Comparison of ENCODE assay signal across 8 mouse cellular contexts in the genomic region with DNA sequence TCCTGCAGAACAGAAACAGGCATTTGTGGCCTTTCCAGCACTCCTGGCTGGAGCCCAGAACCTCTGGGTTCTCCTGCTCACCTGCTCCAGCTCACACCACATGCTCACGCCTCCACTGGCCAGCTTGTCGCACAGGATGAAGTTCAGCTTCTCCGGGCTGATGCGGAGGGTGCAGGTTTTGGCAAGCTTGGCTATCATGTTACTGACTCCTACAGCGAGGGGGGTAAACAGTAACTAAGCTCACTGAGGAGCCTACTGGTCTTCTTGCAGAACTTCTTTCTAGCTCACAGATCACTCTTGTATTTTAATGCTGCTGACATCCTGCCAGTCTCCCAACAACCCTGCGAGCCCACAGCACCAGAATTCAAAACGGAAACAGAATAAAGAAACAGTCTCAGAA. TPM values are rescaled to one million over a fixed set of nuclear protein-coding genes. Genes with fewer than 3 reads are reported as not detected.
DNase-seq lines count a peak whose midpoint lies in the region; ATAC-seq and TF ChIP-seq lines count a peak whose summit lies in the region.

No protein-coding gene starts in this region.

- intact Hi-C loops in left cerebral cortex, adult 2 months (cut with DNase I), result loop anchor here (2.0 kb wide), 1 partner anchor 118 kb away; no protein-coding TSS in a partner anchor
- intact Hi-C loops in left cerebral cortex, postnatal 25 days (cut with DNase I), result loop anchor here (5.0 kb wide), 1 partner anchor 107 kb away; a partner anchor contains a TSS

- peak overlapping the region; percentile 87 for H3K27ac ChIP-seq in left cerebral cortex, adult 2 months
- H3K27ac ChIP-seq in embryonic facial prominence, embryonic 14.5 days (replicated peaks; ENCODE audit: low read depth, low read length), result peak overlapping the region; percentile 93
- peak overlapping the region; percentile 76 for H3K27ac ChIP-seq in hindbrain, embryonic 11.5 days (ENCODE audit: low read depth, low read length)
- peak overlapping the region; percentile 97 for H3K27ac ChIP-seq in limb, embryonic 10.5 days
- H3K27ac ChIP-seq in midbrain, embryonic 13.5 days, result peak overlapping the region; percentile 72

- H3K27me3 ChIP-seq in embryonic facial prominence, embryonic 14.5 days (replicated peaks; ENCODE audit: control insufficient read depth, insufficient read depth, low read length), result no peaks in the 10 kb centered on the region
- no peaks in the 10 kb centered on the region for H3K27me3 ChIP-seq in hindbrain, embryonic 11.5 days (ENCODE audit: control insufficient read depth, insufficient read depth, low read length)
- H3K27me3 ChIP-seq in limb, embryonic 10.5 days (ENCODE audit: low read depth, poor library complexity, severe bottlenecking), result no peaks in the 10 kb centered on the region
- no peaks in the 10 kb centered on the region for H3K27me3 ChIP-seq in midbrain, embryonic 13.5 days

- H3K9me3 ChIP-seq in embryonic facial prominence, embryonic 14.5 days (ENCODE audit: control insufficient read depth, low read length), result no peaks in the 10 kb centered on the region
- no peaks in the 10 kb centered on the region for H3K9me3 ChIP-seq in hindbrain, embryonic 11.5 days (ENCODE audit: control insufficient read depth, low read length)
- no peaks in the 10 kb centered on the region for H3K9me3 ChIP-seq in limb, embryonic 10.5 days (replicated peaks)
- H3K9me3 ChIP-seq in midbrain, embryonic 13.5 days, result no peaks in the 10 kb centered on the region

- H3K4me3 ChIP-seq in left cerebral cortex, adult 2 months, result peak overlapping the region; percentile 72
- H3K4me3 ChIP-seq in embryonic facial prominence, embryonic 14.5 days (ENCODE audit: low read depth, low read length), result peak overlapping the region; percentile 73
- H3K4me3 ChIP-seq in hindbrain, embryonic 11.5 days (ENCODE audit: low read depth, low read length), result peak overlapping the region; percentile 64
- H3K4me3 ChIP-seq in limb, embryonic 10.5 days, result peak overlapping the region; percentile 78
- peak overlapping the region; percentile 74 for H3K4me3 ChIP-seq in midbrain, embryonic 13.5 days (replicated peaks)

- H3K4me1 ChIP-seq in embryonic facial prominence, embryonic 14.5 days (ENCODE audit: control insufficient read depth, insufficient read depth, low read length), result peaks cover 8% of the 10 kb centered on the region
- H3K4me1 ChIP-seq in hindbrain, embryonic 11.5 days (replicated peaks; ENCODE audit: control insufficient read depth, insufficient read depth, low read length), result no peaks in the 10 kb centered on the region
- H3K4me1 ChIP-seq in limb, embryonic 10.5 days, result peaks cover 14% of the 10 kb centered on the region
- H3K4me1 ChIP-seq in midbrain, embryonic 13.5 days (replicated peaks), result peaks cover 17% of the 10 kb centered on the region

- peak overlapping the region; percentile 89 for H3K9ac ChIP-seq in embryonic facial prominence, embryonic 14.5 days (ENCODE audit: low read depth, low read length)
- H3K9ac ChIP-seq in hindbrain, embryonic 11.5 days (ENCODE audit: low read depth, low read length), result peak overlapping the region; percentile 76
- peak overlapping the region; percentile 80 for H3K9ac ChIP-seq in midbrain, embryonic 13.5 days (replicated peaks)

- peak in 1 of 2 experiments; percentile 33 for DNase-seq in left cerebral cortex, adult 2 months (ENCODE audit: extremely low spot score in 1 of 2, low spot score in 2 of 2)
- DNase-seq in left cerebral cortex, postnatal 25 days (ENCODE audit: low spot score in 2 of 2), result no peak
- DNase-seq in WW6 (ENCODE audit: low read depth, low spot score), result peak; percentile 22
- DNase-seq in embryonic facial prominence, embryonic 14.5 days (ENCODE audit: low spot score), result peak; percentile 72
- no peak for DNase-seq in hindbrain, embryonic 11.5 days (ENCODE audit: low spot score)
- DNase-seq in limb, embryonic 10.5 days (ENCODE audit: low spot score), result no peak
- DNase-seq in frontal cortex, postnatal 14 days (ENCODE audit: low spot score in 2 of 2), result no peak

- no peak for TF ChIP-seq CTCF in left cerebral cortex, adult 2 months (IDR thresholded peaks at IDR 0.05)

- peaks cover 23% of the 10 kb centered on the region for H3K36me3 ChIP-seq in embryonic facial prominence, embryonic 14.5 days (ENCODE audit: control insufficient read depth, insufficient read depth, low read length)
- H3K36me3 ChIP-seq in hindbrain, embryonic 11.5 days (ENCODE audit: control insufficient read depth, insufficient read depth, low read length), result no peaks in the 10 kb centered on the region
- H3K36me3 ChIP-seq in limb, embryonic 10.5 days, result peaks cover 33% of the 10 kb centered on the region
- peaks cover 3% of the 10 kb centered on the region for H3K36me3 ChIP-seq in midbrain, embryonic 13.5 days

- ATAC-seq in embryonic facial prominence, embryonic 14.5 days (ENCODE audit: low read depth), result peak; percentile 72
- peak; percentile 73 for ATAC-seq in hindbrain, embryonic 11.5 days (ENCODE audit: low FRiP score)
- peak; percentile 69 for ATAC-seq in midbrain, embryonic 13.5 days

- H3K4me2 ChIP-seq in embryonic facial prominence, embryonic 14.5 days (ENCODE audit: low read depth, low read length), result peak overlapping the region; percentile 85
- H3K4me2 ChIP-seq in hindbrain, embryonic 11.5 days (replicated peaks; ENCODE audit: low read depth, low read length), result peak overlapping the region; percentile 75
- peak overlapping the region; percentile 67 for H3K4me2 ChIP-seq in midbrain, embryonic 13.5 days (replicated peaks)

- under 1% methylated on average over 7 of the region's 7 CpGs for WGBS in embryonic facial prominence, embryonic 14.5 days
- WGBS in hindbrain, embryonic 11.5 days, result under 1% methylated on average over 7 of the region's 7 CpGs
- WGBS in limb, embryonic 10.5 days, result under 1% methylated on average over 7 of the region's 7 CpGs
- WGBS in midbrain, embryonic 13.5 days, result 0% methylated on average over 7 of the region's 7 CpGs

RNA-seq across cellular contexts. Expression of a gene that starts 0.6 kb away (rescaled TPM):
- total RNA-seq in left cerebral cortex, adult 2 months (2021), result 10 to 100 TPM; 11.5 to 13.0 TPM
- total RNA-seq in left cerebral cortex, postnatal 25 days (2021), result 10 to 100 TPM; 11.0 to 13.6 TPM
- 11.8 and 13.5 TPM in 2 replicates for polyA plus RNA-seq in embryonic facial prominence, embryonic 14.5 days (2014; fragmentation: Nextera tagmentation; extraction: Ambion mirVana)
- 16.9 and 19.0 TPM in 2 replicates for polyA plus RNA-seq in hindbrain, embryonic 11.5 days (2014; fragmentation: Nextera tagmentation; extraction: Ambion mirVana)
- polyA plus RNA-seq in limb, embryonic 10.5 days (2016; fragmentation: Nextera tagmentation; extraction: Ambion mirVana), result 22.6 and 25.3 TPM in 2 replicates
- polyA plus RNA-seq in midbrain, embryonic 13.5 days (2015; fragmentation: Nextera tagmentation; extraction: Ambion mirVana), result 10.2 and 11.3 TPM in 2 replicates

RNA-seq across cellular contexts. Expression of a gene that starts 37.4 kb away (rescaled TPM):
- under 1 TPM in 1 of 2 experiments, not detected in 1; 0.07 TPM for total RNA-seq in left cerebral cortex, adult 2 months (2021)
- total RNA-seq in left cerebral cortex, postnatal 25 days (2021), result not detected
- polyA plus RNA-seq in embryonic facial prominence, embryonic 14.5 days (2014; fragmentation: Nextera tagmentation; extraction: Ambion mirVana), result 0.01 and 0.20 TPM in 2 replicates
- polyA plus RNA-seq in hindbrain, embryonic 11.5 days (2014; fragmentation: Nextera tagmentation; extraction: Ambion mirVana), result 0.07 TPM in 1 of 2 replicates, not detected in the other
- polyA plus RNA-seq in limb, embryonic 10.5 days (2016; fragmentation: Nextera tagmentation; extraction: Ambion mirVana), result not detected in 2 replicates
- polyA plus RNA-seq in midbrain, embryonic 13.5 days (2015; fragmentation: Nextera tagmentation; extraction: Ambion mirVana), result 0.08 and 0.21 TPM in 2 replicates

RNA-seq across cellular contexts. Expression of a gene that starts 38.0 kb away (rescaled TPM):
- under 1 TPM; 0.36 to 0.51 TPM for total RNA-seq in left cerebral cortex, adult 2 months (2021)
- total RNA-seq in left cerebral cortex, postnatal 25 days (2021), result under 1 TPM; 0.62 to 0.66 TPM
- 1.5 and 2.4 TPM in 2 replicates for polyA plus RNA-seq in embryonic facial prominence, embryonic 14.5 days (2014; fragmentation: Nextera tagmentation; extraction: Ambion mirVana)
- polyA plus RNA-seq in hindbrain, embryonic 11.5 days (2014; fragmentation: Nextera tagmentation; extraction: Ambion mirVana), result 0.79 and 1.3 TPM in 2 replicates
- 0.09 and 0.25 TPM in 2 replicates for polyA plus RNA-seq in limb, embryonic 10.5 days (2016; fragmentation: Nextera tagmentation; extraction: Ambion mirVana)
- polyA plus RNA-seq in midbrain, embryonic 13.5 days (2015; fragmentation: Nextera tagmentation; extraction: Ambion mirVana), result 0.73 and 0.77 TPM in 2 replicates

RNA-seq across cellular contexts. Expression of a gene that starts 38.4 kb away (rescaled TPM):
- total RNA-seq in left cerebral cortex, adult 2 months (2021), result under 1 TPM in 1 of 2 experiments, not detected in 1; 0.28 TPM
- total RNA-seq in left cerebral cortex, postnatal 25 days (2021), result under 1 TPM in 1 of 2 experiments, not detected in 1; 0.30 TPM
- not detected in 2 replicates for polyA plus RNA-seq in embryonic facial prominence, embryonic 14.5 days (2014; fragmentation: Nextera tagmentation; extraction: Ambion mirVana)
- 0.23 TPM in 1 of 2 replicates, not detected in the other for polyA plus RNA-seq in hindbrain, embryonic 11.5 days (2014; fragmentation: Nextera tagmentation; extraction: Ambion mirVana)
- polyA plus RNA-seq in limb, embryonic 10.5 days (2016; fragmentation: Nextera tagmentation; extraction: Ambion mirVana), result not detected in 2 replicates
- polyA plus RNA-seq in midbrain, embryonic 13.5 days (2015; fragmentation: Nextera tagmentation; extraction: Ambion mirVana), result not detected in 2 replicates

Comparison
In these comparisons a context has a peak if more than half of its experiments do, and no peak if none do; other contexts are left out.
1. DNase-seq: peak in WW6 (single experiment) and embryonic facial prominence, embryonic 14.5 days (single experiment); none in left cerebral cortex, postnatal 25 days (0 of 2), hindbrain, embryonic 11.5 days (single experiment), limb, embryonic 10.5 days (single experiment) and frontal cortex, postnatal 14 days (0 of 2).
2. Peak in every context shown above with its lines, with median percentiles within 50 percentile points of each other: H3K27ac ChIP-seq, H3K4me3 ChIP-seq, ATAC-seq, H3K4me2 ChIP-seq and H3K9ac ChIP-seq.